Mouse (Mus musculus) thymus, postnatal 0 days (tissue): ENCODE results near the gene Med7. TPM values are rescaled to one million over a fixed set of nuclear protein-coding genes. Genes with fewer than 3 reads are reported as not detected.
"Not testable (repeated sequence)": the region's sequence is repeated elsewhere in the genome, so short reads cannot be mapped to it uniquely, and the experiment has no call there.

Experiments used
- DNase-seq: peaks from one replicate; pipeline ENCODE4 v3.0.0-alpha.2; 2015; ENCODE audit warnings: low spot score
- polyA plus RNA-seq: library from polyadenylated mRNA; unstranded; fragments of >200 nt; fragmentation: Nextera tagmentation; extraction: Ambion mirVana; gene quantifications from 2 replicates; pipeline ENCODE4 v1.2.1, GENCODE M21; 2015

The Med7 gene
- polyA plus RNA-seq, 1 experiment from 2014 or later, result 66.4 TPM

- not testable (repeated sequence) for DNase-seq
These were observed 8.6 kb upstream of the Med7 start for GRCm38 (mm10) chr11:46428131-46428530.

- DNase-seq, result no peak
These were observed 6.6 kb upstream of the Med7 start for GRCm38 (mm10) chr11:46430123-46430522.

GRCm38 (mm10) chr11:46431129-46431528 lies 5.6 kb upstream of the Med7 start:
- DNase-seq, result peak; percentile 90

- no peak for DNase-seq
These were observed 1.4 kb upstream of the Med7 start for GRCm38 (mm10) chr11:46435363-46435762.

GRCm38 (mm10) chr11:46437459-46438000 lies 805 bp downstream of the Med7 start:
- peak; percentile 73 for DNase-seq

- no peak for DNase-seq
These were observed 2.3 kb downstream of the Med7 start for GRCm38 (mm10) chr11:46439005-46439543.

- no peak for DNase-seq
These were observed 5.0 kb downstream of the Med7 start for GRCm38 (mm10) chr11:46441774-46442173.

GRCm38 (mm10) chr11:46443152-46443551 lies 6.4 kb downstream of the Med7 start:
- peak; percentile 50 for DNase-seq

- no peak for DNase-seq
These were observed 7.3 kb downstream of the Med7 start for GRCm38 (mm10) chr11:46443979-46444378.

- no peak for DNase-seq
These were observed 9.4 kb downstream of the Med7 start for GRCm38 (mm10) chr11:46446150-46446549.

- peak; percentile 59 for DNase-seq
These were observed 11.1 kb downstream of the Med7 start for GRCm38 (mm10) chr11:46447644-46448484.

GRCm38 (mm10) chr11:46449461-46450080 lies 12.8 kb downstream of the Med7 start:
- no peak for DNase-seq

GRCm38 (mm10) chr11:46454453-46455045 lies 17.8 kb downstream of the Med7 start, which contains the start of gene Havcr2:
Gene Havcr2, plus strand, starts transcription at chr11:46454935.
- DNase-seq, result no peak

GRCm38 (mm10) chr11:46459960-46460359 lies 23.2 kb downstream of the Med7 start:
- no peak for DNase-seq

- no peak for DNase-seq
These were observed 24.6 kb downstream of the Med7 start for GRCm38 (mm10) chr11:46461362-46461761.

GRCm38 (mm10) chr11:46461931-46462330 lies 25.2 kb downstream of the Med7 start:
- no peak for DNase-seq

- DNase-seq, result no peak
These were observed 30.2 kb downstream of the Med7 start for GRCm38 (mm10) chr11:46466878-46467277.

GRCm38 (mm10) chr11:46474220-46474619 lies 37.5 kb downstream of the Med7 start:
- DNase-seq, result no peak

GRCm38 (mm10) chr11:46479311-46479710 lies 42.6 kb downstream of the Med7 start:
- DNase-seq, result no peak

GRCm38 (mm10) chr11:46480517-46480916 lies 43.8 kb downstream of the Med7 start:
- DNase-seq, result no peak

GRCm38 (mm10) chr11:46488231-46488630 lies 51.5 kb downstream of the Med7 start:
- DNase-seq, result no peak

- no peak for DNase-seq
These were observed 51.9 kb downstream of the Med7 start for GRCm38 (mm10) chr11:46488650-46489049.
